Mouse (Mus musculus): Measurements from ENCODE around the gene Zfp871.

The Zfp871 gene

GRCm38 (mm10) chr17:32788094-32788559, at the start of gene Zfp871:
Zfp871 (minus strand) TSS chr17:32788287.
- peak; percentile 96 for DNase-seq (ENCODE audit: low read depth, low spot score)

DNA sequence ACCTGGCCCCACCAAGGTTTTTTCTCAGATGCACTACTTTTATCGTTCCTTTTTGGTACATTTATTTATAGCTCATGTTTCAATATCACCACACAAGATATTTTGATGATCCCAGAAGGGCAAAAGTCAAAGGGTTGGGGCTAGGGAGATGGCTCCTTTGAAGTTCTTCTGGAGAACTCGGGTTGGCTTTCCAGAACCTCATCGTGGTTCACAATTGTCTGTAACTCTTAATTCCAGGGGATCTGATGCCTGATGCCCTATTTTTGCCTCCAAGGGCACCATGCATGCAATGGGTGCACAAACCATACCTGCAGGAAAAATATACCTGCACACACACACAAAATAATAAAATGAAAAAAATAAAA, 42.3 kb upstream of the Zfp871 start:
- no peak for DNase-seq (ENCODE audit: low read depth, low spot score)

DNA sequence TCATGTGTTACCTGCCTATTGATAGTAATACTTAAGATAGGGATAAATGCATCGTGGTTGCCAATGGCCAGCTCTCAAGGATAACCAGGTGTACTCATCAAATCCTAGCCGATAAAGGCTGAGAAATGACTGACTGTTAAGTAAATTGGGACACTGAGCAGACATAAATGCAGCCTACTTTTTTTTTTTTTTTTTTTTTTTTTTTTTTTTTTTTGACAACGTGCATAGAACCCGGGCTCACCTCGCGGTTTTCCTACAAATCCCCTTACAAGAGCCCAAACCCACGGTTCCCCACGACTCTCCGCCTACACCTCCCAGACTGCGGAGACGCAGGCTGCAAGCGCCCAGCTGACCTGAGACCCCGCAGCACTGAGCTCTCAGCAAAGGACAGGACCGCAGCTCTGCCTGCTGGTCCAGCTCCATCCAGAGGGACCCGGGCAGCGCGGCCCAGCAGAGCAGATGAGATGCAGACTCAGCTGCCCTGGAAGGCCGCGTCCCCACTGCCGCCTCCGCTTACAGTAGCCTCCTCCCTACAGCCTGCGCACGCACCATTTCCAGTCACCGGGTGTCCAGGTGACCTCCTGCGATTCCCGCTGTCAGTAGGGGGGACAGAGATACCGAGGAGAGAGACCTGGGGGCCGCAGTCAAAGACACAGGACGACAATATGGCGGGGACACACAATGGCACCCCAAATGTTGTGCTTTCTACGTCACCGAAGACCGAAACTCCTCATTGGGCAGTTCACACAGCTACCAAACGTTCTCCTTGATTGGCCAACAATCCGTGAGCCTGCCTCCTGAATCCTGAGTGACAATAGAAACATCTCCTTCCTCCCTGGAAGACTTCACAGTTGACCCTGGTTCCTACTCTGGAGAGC, 41.7 kb upstream of the Zfp871 start, which contains the start of gene Zfp799:
Gene Zfp799, minus strand, starts transcription at position 722 of the 878 bp plus-strand sequence.
- peak; percentile 94 for DNase-seq (ENCODE audit: low read depth, low spot score)

- DNase-seq (ENCODE audit: low read depth, low spot score) = no peak
These were observed 28.1 kb upstream of the Zfp871 start for GRCm38 (mm10) chr17:32816074-32816784.

DNA sequence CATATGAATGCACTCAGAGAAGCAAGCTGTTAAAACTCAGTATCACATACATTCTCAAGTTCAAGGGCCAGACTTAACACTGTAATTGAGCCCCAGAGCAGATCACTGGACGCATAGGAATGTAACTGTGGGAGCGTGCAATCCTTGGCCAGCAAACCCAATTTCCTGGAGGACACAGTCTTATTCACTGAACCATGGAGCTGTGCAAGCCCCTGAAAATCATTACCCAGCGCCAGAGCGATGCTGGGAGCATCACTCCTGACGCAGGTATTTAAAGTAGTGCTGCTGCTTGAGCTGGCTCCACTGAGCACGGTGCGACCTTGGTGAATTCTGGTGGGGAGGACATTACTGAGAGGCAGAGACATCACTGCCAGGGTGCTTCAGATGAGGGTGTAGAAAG, 26.0 kb upstream of the Zfp871 start:
- no peak for DNase-seq (ENCODE audit: low read depth, low spot score)

DNA sequence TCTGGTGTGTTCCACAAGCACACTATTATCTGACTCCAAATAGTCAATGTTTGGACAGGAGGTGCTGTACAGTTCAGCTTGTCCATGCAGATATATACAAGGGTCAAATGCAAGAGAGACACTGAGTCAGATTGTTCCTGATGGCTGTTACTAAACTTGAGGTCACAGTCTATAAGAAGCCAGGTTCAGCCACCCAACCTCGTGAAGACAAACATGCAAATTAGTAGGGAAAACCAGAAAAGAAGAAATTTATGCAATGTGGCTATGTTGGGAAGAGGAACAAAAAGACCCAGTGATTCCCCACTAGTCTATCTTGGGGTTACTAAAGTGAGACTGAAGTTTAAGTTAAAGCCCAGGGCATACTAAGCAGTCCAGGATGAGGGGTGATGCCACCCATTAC, 22.6 kb upstream of the Zfp871 start:
- no peak for DNase-seq (ENCODE audit: low read depth, low spot score)

- peak; percentile 83 for DNase-seq (ENCODE audit: low read depth, low spot score)
These were observed 21.7 kb upstream of the Zfp871 start, which contains the start of gene Zfp811 for GRCm38 (mm10) chr17:32809544-32810374. Zfp811 (minus strand) TSS chr17:32809931.

DNA sequence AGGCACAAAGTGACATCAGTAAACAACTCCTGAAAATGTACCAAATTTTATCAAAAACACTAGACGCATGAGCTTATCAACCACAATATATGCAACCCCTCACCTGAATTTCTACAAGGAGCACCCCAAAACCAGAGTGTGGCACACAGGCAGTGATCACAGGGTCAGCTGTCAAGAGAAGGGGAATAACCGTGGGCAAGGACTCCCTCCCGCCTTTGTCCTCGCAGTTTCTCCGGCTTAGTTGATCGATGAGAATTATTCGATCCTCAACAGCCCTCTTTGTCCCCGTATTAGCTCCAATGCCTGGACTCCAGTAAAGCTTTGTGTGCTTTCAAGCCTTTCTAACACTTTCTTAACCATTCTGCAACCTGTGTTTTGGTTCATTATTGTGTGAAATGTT, 20.8 kb upstream of the Zfp871 start:
- no peak for DNase-seq (ENCODE audit: low read depth, low spot score)

- no peak for DNase-seq (ENCODE audit: low read depth, low spot score)
These were observed 1.2 kb upstream of the Zfp871 start for GRCm38 (mm10) chr17:32789244-32789643.

DNA sequence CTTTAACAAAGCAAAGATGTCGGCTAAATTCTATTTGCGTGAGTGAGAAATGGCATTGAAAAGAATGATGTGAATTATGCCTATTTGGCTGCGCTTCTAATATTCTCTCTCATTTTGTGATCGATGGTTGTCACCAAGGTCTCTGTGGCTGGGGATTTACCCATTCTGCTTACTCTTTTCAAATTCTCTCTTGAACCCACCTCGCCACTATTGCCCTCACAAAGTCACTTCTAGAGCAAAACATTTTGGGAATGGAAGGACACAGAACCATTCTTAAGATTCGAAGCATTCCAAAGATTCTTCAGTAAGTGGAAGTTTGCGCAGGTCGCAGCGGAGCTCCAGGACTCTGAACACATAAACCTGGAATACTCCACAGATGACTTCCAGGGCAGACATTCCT, 489 bp upstream of the Zfp871 start:
- DNase-seq (ENCODE audit: low read depth, low spot score) = no peak

GRCm38 (mm10) chr17:32787436-32788093, 522 bp downstream of the Zfp871 start:
- DNase-seq (ENCODE audit: low read depth, low spot score) = no peak

- no peak for DNase-seq (ENCODE audit: low read depth, low spot score)
These were observed 1.1 kb downstream of the Zfp871 start for GRCm38 (mm10) chr17:32786944-32787343.

GRCm38 (mm10) chr17:32785656-32786055, 2.4 kb downstream of the Zfp871 start:
- DNase-seq (ENCODE audit: low read depth, low spot score) = no peak

DNA sequence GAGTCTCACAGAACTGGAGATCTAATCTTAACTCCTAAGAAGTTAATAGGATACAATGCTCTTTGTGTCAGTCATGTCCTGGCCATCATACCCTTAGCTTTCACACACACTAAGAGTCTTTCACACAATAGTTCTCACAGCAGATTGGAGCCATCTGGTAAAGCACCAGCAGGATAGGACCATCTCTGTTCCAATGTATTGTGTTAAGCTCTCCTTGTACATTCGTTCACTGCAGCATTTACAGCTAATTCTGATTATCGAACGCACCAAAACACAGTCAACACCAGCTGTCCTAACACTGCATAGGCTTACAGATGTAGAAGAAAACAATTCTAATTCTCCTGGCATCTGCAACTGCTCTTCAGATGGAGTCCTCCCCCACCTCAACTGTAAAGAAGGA, 10.5 kb downstream of the Zfp871 start:
- no peak for DNase-seq (ENCODE audit: low read depth, low spot score)

DNA sequence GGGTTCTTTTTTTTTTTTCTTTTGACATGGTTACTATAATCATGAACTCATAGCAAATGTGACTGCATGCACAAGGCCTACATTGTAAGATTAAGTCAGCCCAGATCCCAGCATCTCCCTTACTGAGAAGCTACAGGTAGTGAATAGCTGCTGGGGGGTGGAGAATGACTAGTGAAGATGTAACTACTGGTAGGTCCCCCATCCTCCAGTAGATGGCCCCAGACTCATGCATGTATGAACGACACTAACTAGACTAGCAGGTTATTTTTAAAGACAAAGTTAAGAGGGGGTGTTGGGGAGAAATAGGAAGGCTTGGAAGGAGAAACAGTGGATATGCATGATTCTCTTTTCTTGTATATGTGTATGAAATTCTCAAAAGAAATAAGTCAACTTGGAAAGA, 16.9 kb downstream of the Zfp871 start:
- no peak for DNase-seq (ENCODE audit: low read depth, low spot score)

DNA sequence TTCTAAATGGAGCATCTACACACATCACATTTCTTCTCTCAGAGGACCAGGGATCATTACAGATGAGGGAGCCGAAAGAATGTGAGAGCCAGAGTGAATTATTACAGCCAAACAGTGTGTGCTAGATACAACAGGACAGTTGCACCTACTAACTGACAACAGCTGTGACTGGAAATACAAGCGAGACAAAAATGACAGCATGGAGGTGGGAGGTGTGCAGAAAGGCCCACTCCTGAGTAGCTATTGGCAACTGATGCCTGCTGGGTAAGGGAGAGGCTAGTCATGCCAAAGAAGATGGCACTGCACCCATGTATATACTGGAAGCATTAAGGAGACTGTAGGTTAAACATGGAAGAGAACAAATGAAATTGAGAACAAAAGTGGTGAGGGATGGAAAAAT, 21.7 kb downstream of the Zfp871 start:
- peak; percentile 26 for DNase-seq (ENCODE audit: low read depth, low spot score)

- DNase-seq (ENCODE audit: low read depth, low spot score) = no peak
These were observed 30.8 kb downstream of the Zfp871 start for GRCm38 (mm10) chr17:32757331-32757730.

DNA sequence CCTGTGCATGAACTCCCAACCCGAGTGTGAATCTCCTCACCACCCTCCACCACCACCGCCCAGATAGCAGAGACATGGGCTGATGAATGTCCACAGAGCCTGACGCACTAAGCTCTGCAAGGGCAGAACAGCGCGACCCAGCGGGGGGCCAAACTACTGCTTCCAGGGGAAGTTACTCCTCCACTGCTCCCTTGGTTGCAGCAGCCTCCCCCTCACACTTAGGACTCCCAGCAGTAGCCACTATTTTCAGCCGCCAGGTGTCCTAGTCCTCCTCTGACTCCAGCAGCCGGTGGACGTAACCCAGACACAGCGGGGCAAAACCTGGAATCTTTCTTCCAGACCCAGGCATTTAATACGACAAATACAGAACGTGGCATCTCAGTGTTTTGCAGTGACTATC, 34.5 kb downstream of the Zfp871 start:
- DNase-seq (ENCODE audit: low read depth, low spot score) = no peak

DNA sequence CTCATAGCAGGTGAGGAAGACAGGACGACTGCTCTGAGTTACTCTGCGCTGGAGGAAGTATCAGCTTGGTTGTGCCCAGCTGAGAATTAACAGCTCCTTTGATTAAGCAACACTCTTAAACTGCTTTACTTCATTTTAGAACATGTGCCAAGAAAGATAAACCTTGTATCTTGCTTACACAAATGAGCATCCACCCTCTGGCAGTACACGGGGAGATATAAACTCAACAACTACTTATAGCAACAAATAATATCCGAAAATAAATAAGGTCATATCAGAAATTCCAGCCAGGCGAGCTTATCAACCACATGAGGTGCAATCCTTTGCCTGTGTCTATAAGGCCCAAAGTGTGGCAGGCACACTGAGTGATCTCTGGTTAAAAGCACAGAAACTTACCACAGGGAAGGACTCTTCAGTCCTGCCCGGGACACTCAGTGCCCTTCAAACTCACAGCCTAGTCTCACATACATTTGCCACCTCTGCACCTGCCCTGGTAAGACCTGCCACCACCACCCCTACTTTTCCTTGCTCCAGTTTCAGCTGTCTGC, 35.2 kb downstream of the Zfp871 start:
- no peak for DNase-seq (ENCODE audit: low read depth, low spot score)

DNA sequence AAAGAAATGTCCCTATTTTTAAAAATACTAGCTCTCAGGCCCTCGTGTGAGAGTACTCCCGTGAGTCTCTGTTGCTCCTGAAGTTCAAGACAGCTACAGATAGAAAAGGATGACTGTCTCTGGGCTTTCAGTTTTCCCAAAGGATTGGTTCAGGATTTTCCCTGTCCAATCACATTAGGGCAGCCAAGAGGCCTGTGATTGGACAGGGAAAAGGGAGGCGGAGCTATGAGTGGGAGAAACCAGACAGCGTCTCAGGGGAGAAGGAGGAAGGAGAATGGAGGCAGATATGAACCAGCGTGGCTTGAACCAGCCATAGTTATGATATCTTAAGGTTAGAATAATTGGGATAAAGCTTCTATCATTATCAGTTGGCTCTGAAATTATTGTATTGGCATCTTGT, 37.5 kb downstream of the Zfp871 start:
- no peak for DNase-seq (ENCODE audit: low read depth, low spot score)

GRCm38 (mm10) chr17:32741057-32741456, 47.0 kb downstream of the Zfp871 start:
- DNase-seq (ENCODE audit: low read depth, low spot score) = no peak
